Mouse (Mus musculus) cerebellum, adult 2 months (tissue): ENCODE results near the gene 2310003L06Rik. TPM values are rescaled to one million over a fixed set of nuclear protein-coding genes. Genes with fewer than 3 reads are reported as not detected.

Source experiments
- DNase-seq, 2 experiments: peaks; one replicate each; pipeline ENCODE4 v3.0.0; 2021
- H3K27ac ChIP-seq: fragments of 200-500 bp; 2 replicates; pipeline ENCODE4 v1.5.1; 2012; ENCODE audit warnings: low read length, control low read depth, inconsistent platforms; ENCODE audit not compliant: insufficient read depth
- H3K27me3 ChIP-seq: fragments of 200-500 bp; 2 replicates; pipeline ENCODE4 v1.6.1; 2012; ENCODE audit warnings: inconsistent platforms, mild to moderate bottlenecking, low read length, moderate library complexity; ENCODE audit not compliant: control insufficient read depth, insufficient read depth
- H3K4me1 ChIP-seq: fragments of 200-500 bp; 2 replicates; pipeline ENCODE4 v1.6.1; 2011; ENCODE audit warnings: low read length; ENCODE audit not compliant: control insufficient read depth, insufficient read depth
- H3K4me3 ChIP-seq: fragments of 200-500 bp; replicated peaks from 2 replicates; pipeline ENCODE3; 2011; ENCODE audit warnings: mild to moderate bottlenecking, low read depth, low read length, control low read depth; ENCODE audit not compliant: insufficient read depth
- CTCF ChIP-seq: fragments of 200-500 bp; IDR thresholded peaks from 2 replicates; pipeline ENCODE4 v1.5.1; 2011; ENCODE audit warnings: low read depth, mild to moderate bottlenecking, control low read depth, low read length, moderate library complexity, borderline replicate concordance; ENCODE audit not compliant: insufficient read depth
- POLR2A ChIP-seq: fragments of 200-500 bp; IDR thresholded peaks from 2 replicates; pipeline ENCODE4 v1.6.1; 2011; ENCODE audit warnings: low read length, control low read depth, borderline replicate concordance; ENCODE audit not compliant: insufficient read depth
- WGBS: fragments of 180-500 bp; shearing (Covaris S2); methylation state at CpG from one replicate; pipeline ENCODE4 v1.1.7; 2018; 5-methylcytosine and 5-hydroxymethylcytosine counted together
- polyA plus RNA-seq: library from polyadenylated mRNA; depleted of rRNA; stranded (reverse); fragments of >200 nt; gene quantifications from 2 replicates; pipeline ENCODE4 v1.2.3, GENCODE M21; 2012; rRNA removed

2310003L06Rik gene
- polyA plus RNA-seq, 1 experiment, result not detected

DNA sequence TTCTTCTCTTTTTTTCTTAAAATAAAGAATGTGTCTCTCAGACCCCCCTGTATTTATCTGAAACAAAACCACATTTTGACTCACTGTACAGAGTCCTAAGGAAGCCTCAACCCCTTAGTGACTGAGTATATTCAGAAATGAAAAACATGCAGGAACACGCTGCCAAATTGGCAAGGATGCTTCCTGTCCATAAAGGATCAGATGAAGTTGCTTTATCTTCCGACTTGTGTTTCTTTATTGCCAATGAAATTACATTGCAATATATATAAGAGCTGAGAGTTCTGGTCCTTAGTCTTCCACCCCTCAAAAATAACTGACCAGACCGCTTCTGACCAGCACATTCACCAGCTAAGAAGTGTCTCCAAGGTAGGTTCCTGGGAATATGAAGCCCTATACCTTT lies 33.0 kb downstream of the 2310003L06Rik start, which contains the start of gene Smr3a:
TSS of gene Smr3a (plus strand) at position 301 of the 400 bp plus-strand sequence.
- 77% methylated on average over 3 of the region's 3 CpGs for WGBS
- H3K4me3 ChIP-seq, result no peak within 1 kb of the TSS
- TF ChIP-seq CTCF, result no peak
- TF ChIP-seq POLR2A, result no peak
- H3K27me3 ChIP-seq, result no peaks in the 10 kb centered on the region
- DNase-seq, result no peak
- H3K4me1 ChIP-seq, result no peaks in the 10 kb centered on the region
- H3K27ac ChIP-seq, result no peak within 1 kb of the TSS

DNA sequence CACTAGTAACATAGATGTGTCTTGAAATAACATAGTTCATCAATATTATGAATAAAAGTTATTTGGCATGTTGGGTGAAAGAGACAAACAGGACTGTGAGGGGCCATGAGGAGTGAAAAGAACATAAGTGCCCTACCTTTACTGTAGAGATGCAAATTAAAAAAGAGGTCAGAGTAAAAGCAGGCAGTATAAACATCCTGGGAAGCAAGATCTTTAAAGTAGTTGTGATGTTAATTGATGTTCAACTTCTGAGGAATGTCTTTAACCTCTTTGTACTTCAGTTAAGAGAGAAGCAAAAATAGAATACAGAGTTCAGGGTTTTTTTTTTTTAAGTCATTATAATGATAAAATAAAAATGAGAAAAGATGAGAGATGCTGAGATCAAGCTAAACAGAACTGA lies 36.0 kb downstream of the 2310003L06Rik start:
- no peak for DNase-seq
- Histone ChIP-seq H3K4me1 (no peaks in the 10 kb centered on the region), H3K27me3 (no peaks in the 10 kb centered on the region), H3K4me3 (no peak overlapping the region), H3K27ac (no peak overlapping the region)
- no peak for TF ChIP-seq POLR2A
- no peak for TF ChIP-seq CTCF

Other genes with a start within 250 kb of the 2310003L06Rik start
- not detected in 2 replicates for gene Csn1s2a, start 194.9 kb upstream of the 2310003L06Rik start, polyA plus RNA-seq
- gene Csn1s2b, start 161.4 kb upstream of the 2310003L06Rik start, polyA plus RNA-seq, result not detected in 2 replicates
- gene Prr27, start 143.8 kb upstream of the 2310003L06Rik start, polyA plus RNA-seq, result not detected in 2 replicates
- gene Odam, start 84.4 kb upstream of the 2310003L06Rik start, polyA plus RNA-seq, result not detected in 2 replicates
- not detected in 2 replicates for gene Csn3, start 43.9 kb upstream of the 2310003L06Rik start, polyA plus RNA-seq
- not detected in 2 replicates for gene Gm28434, start 58 bp downstream of the 2310003L06Rik start, polyA plus RNA-seq
- gene Cabs1, start 10.0 kb downstream of the 2310003L06Rik start, polyA plus RNA-seq, result not detected in 2 replicates
- gene Smr3a, start 33.1 kb downstream of the 2310003L06Rik start, polyA plus RNA-seq, result not detected in 2 replicates
- not detected in 2 replicates for gene Smr2, start 117.1 kb downstream of the 2310003L06Rik start, polyA plus RNA-seq
- gene Gm11116, start 142.1 kb downstream of the 2310003L06Rik start, polyA plus RNA-seq, result not detected in 2 replicates
- gene Gm11115, start 184.6 kb downstream of the 2310003L06Rik start, polyA plus RNA-seq, result not detected in 2 replicates